ENCODE assay signal across 16 mouse cellular contexts in genomic region chr6:129009846-129010504, GRCm38 (mm10). TPM values are rescaled to one million over a fixed set of nuclear protein-coding genes. Genes with fewer than 3 reads are reported as not detected.
A peak's percentile ranks its signal among the peaks of the same experiment; 100 is the strongest.
DNase-seq lines count a peak whose midpoint lies in the region; ATAC-seq and TF ChIP-seq lines count a peak whose summit lies in the region.
"Not testable (repeated sequence)": the region's sequence is repeated elsewhere in the genome, so short reads cannot be mapped to it uniquely, and the experiment has no call there.
"Had no signal": no experiment of that assay in that cellular context is flagged by ENCODE, and none has a peak within 500 bp of the region (broad histone marks: within the 10 kb centered on the region; RNA-seq: fewer than 3 reads in every experiment).

No protein-coding gene starts in this region.

- ATAC-seq in intestine, embryonic 16.5 days = peak; percentile 68; the same call in 1 of the 2 replicates
- ATAC-seq in kidney, embryonic 15.5 days (replicated peaks; ENCODE audit: low FRiP score) = 0 out of 2 replicates have a peak, but pooled peaks have one; percentile 58
- peak; percentile 78; the same call in 1 of the 2 replicates for ATAC-seq in kidney, postnatal 0 days (replicated peaks; ENCODE audit: low FRiP score, low read depth)
- not testable (repeated sequence) for ATAC-seq in stomach, postnatal 0 days (ENCODE audit: low FRiP score, low TSS enrichment)

- in situ Hi-C loops in CH12.LX (cut with MboI; ENCODE audit: low pct_ligation_motif_present, low pct_unique_long_range_greater_than_20kb, low sequenced_read_pairs) = not testable (repeated sequence)

- H3K4me1 ChIP-seq in CH12.LX (ENCODE audit: control insufficient read depth in 1 of 2, insufficient read depth in 2 of 2) = peaks cover 6 to 40% of the 10 kb centered on the region in 2 experiments; a peak in 3 of 4 replicates
- H3K4me1 ChIP-seq in intestine, embryonic 16.5 days (ENCODE audit: control insufficient read depth, insufficient read depth, low read length); kidney, adult 2 months (ENCODE audit: control insufficient read depth, insufficient read depth, low read length); kidney, embryonic 15.5 days; kidney, postnatal 0 days (replicated peaks; ENCODE audit: insufficient read depth, low read length); stomach, postnatal 0 days (replicated peaks; ENCODE audit: control insufficient read depth, insufficient read depth): not testable (repeated sequence)

- not testable (repeated sequence) for H3K79me2 ChIP-seq in CH12.LX (replicated peaks; ENCODE audit: control insufficient read depth, extremely low read depth, insufficient read depth, poor library complexity, severe bottlenecking)

- dilution Hi-C loops in CH12.LX (cut with MboI; ENCODE audit: extremely low pct_ligation_motif_present, extremely low pct_unique_long_range_greater_than_20kb, low sequenced_read_pairs) = not testable (repeated sequence)

- H3K9me3 ChIP-seq in CH12.LX (replicated peaks; ENCODE audit: low read length); intestine, embryonic 16.5 days (ENCODE audit: control insufficient read depth, low read length); kidney, embryonic 15.5 days (replicated peaks); kidney, postnatal 0 days (replicated peaks; ENCODE audit: low read length); stomach, postnatal 0 days (ENCODE audit: control insufficient read depth, low read length): not testable (repeated sequence)

- WGBS in intestine, embryonic 16.5 days = 75% methylated on average over 7 of the region's 7 CpGs
- WGBS in kidney, adult 2 months = 46% methylated on average over 7 of the region's 7 CpGs
- 74% methylated on average over 7 of the region's 7 CpGs for WGBS in kidney, embryonic 15.5 days
- WGBS in kidney, postnatal 0 days = 63% methylated on average over 7 of the region's 7 CpGs
- WGBS in stomach, postnatal 0 days = 48% methylated on average over 7 of the region's 7 CpGs

- not testable (repeated sequence) for TF ChIP-seq POLR2A in CH12.LX (IDR thresholded peaks at IDR 0.05; ENCODE audit: low read depth, low read length); kidney, adult 2 months (IDR thresholded peaks at IDR 0.05; ENCODE audit: low read depth, low read length)

- H3K27me3 ChIP-seq in CH12.LX (replicated peaks); intestine, embryonic 16.5 days (replicated peaks; ENCODE audit: control insufficient read depth, insufficient read depth, low read length); kidney, adult 2 months (replicated peaks; ENCODE audit: control insufficient read depth, insufficient read depth, low read length); kidney, embryonic 15.5 days; kidney, postnatal 0 days (ENCODE audit: insufficient read depth, low read length); stomach, postnatal 0 days (ENCODE audit: control insufficient read depth, insufficient read depth, low read length): not testable (repeated sequence)

- not testable (repeated sequence) for H3K36me3 ChIP-seq in CH12.LX (replicated peaks in 1 of 2; ENCODE audit: control insufficient read depth in 1 of 2, insufficient read depth in 1 of 2, low read length in 1 of 2); intestine, embryonic 16.5 days (ENCODE audit: control insufficient read depth, insufficient read depth, low read length); kidney, adult 2 months (ENCODE audit: control insufficient read depth, insufficient read depth, low read length); kidney, embryonic 15.5 days; kidney, postnatal 0 days (ENCODE audit: insufficient read depth, low read length); stomach, postnatal 0 days (ENCODE audit: control insufficient read depth, insufficient read depth, low read length)

- DNase-seq in CH12.LX (ENCODE audit: extremely low read depth); kidney, postnatal 0 days (ENCODE audit: low spot score); stomach, postnatal 0 days (ENCODE audit: low spot score): not testable (repeated sequence)
- DNase-seq in heart, adult 11 months = peak; percentile 68
- DNase-seq in kidney, adult 2 months = peak; percentile 29

- not testable (repeated sequence) for H3K27ac ChIP-seq in CH12.LX (ENCODE audit: insufficient read depth, low read depth); intestine, embryonic 16.5 days (ENCODE audit: low read length); kidney, adult 2 months (ENCODE audit: insufficient read depth, low read depth, low read length); kidney, postnatal 0 days
- peak overlapping the region; percentile 64; the same call in 1 of the 2 replicates for H3K27ac ChIP-seq in kidney, embryonic 15.5 days
- 0 out of 2 replicates have a peak overlapping the region, but pooled peaks have one; percentile 45 for H3K27ac ChIP-seq in stomach, postnatal 0 days (replicated peaks)

- not testable (repeated sequence) for H3K4me3 ChIP-seq in CH12.LX (replicated peaks in 1 of 3; ENCODE audit: low read depth in 2 of 3, low read length in 2 of 3, poor library complexity in 1 of 3); intestine, embryonic 16.5 days (ENCODE audit: low read length); kidney, adult 2 months (ENCODE audit: insufficient read depth, low read depth, low read length); kidney, embryonic 15.5 days (replicated peaks); kidney, postnatal 0 days (replicated peaks; ENCODE audit: low read depth, low read length); stomach, postnatal 0 days (ENCODE audit: low read depth, low read length)

- not testable (repeated sequence) for H3K9ac ChIP-seq in CH12.LX (ENCODE audit: insufficient read depth, low read depth); intestine, embryonic 16.5 days (ENCODE audit: low read depth, low read length); kidney, embryonic 15.5 days; kidney, postnatal 0 days (ENCODE audit: low read depth, low read length); stomach, postnatal 0 days (ENCODE audit: low read length)

- H3K4me2 ChIP-seq in CH12.LX (ENCODE audit: insufficient read depth, low read depth, poor library complexity, severe bottlenecking) = 0 out of 2 replicates have a peak overlapping the region, but pooled peaks have one; percentile 19
- H3K4me2 ChIP-seq in intestine, embryonic 16.5 days (ENCODE audit: low read depth, low read length); kidney, embryonic 15.5 days; kidney, postnatal 0 days (ENCODE audit: low read length); stomach, postnatal 0 days (replicated peaks; ENCODE audit: low read depth): not testable (repeated sequence)

- not testable (repeated sequence) for TF ChIP-seq EP300 in CH12.LX (IDR thresholded peaks at IDR 0.05; ENCODE audit: low read length); stomach, postnatal 0 days (optimal IDR thresholded peaks at IDR 0.05)

- TF ChIP-seq RAD21 in CH12.LX (IDR thresholded peaks at IDR 0.05; ENCODE audit: low read depth, low read length) = not testable (repeated sequence)

- not testable (repeated sequence) for TF ChIP-seq CTCF in CH12.LX (conservative IDR thresholded peaks at IDR 0.05 in 1 of 2, IDR thresholded peaks at IDR 0.05 in 1 of 2; ENCODE audit: low read depth in 2 of 2, low read length in 2 of 2); kidney, adult 2 months (conservative IDR thresholded peaks at IDR 0.05; ENCODE audit: insufficient read depth, insufficient read length, low read depth, low read length); kidney, postnatal 0 days (IDR thresholded peaks at IDR 0.05; ENCODE audit: low read depth); stomach, postnatal 0 days (IDR thresholded peaks at IDR 0.05; ENCODE audit: low read depth)

TF ChIP-seq in CH12.LX, 34 proteins besides CTCF, POLR2A, EP300 and RAD21:
- peak; percentile 6; the same call in 1 of the 2 replicates for TF ChIP-seq CHD2 (IDR thresholded peaks at IDR 0.05; ENCODE audit: low read length)

RNA-seq across cellular contexts. Expression of gene Klrb1f, which starts 35.7 kb away (rescaled TPM):
- 0.38 and 0.68 TPM in 2 replicates for total RNA-seq in CH12.LX (2012; rRNA removed)
- total RNA-seq in CH12.LX (2014; rRNA removed) = 0.21 and 0.38 TPM in 2 replicates
- polyA plus RNA-seq in CH12.LX (2012; ENCODE audit: insufficient read length, low read depth) = 0.23 and 0.25 TPM in 2 replicates
- polyA plus RNA-seq in intestine, embryonic 16.5 days (2015; fragmentation: Nextera tagmentation; extraction: Ambion mirVana) = 0.46 and 0.75 TPM in 2 replicates
- polyA plus RNA-seq in kidney, adult 2 months (2012; rRNA removed) = 0.16 and 0.65 TPM in 2 replicates
- 0.26 and 0.29 TPM in 2 replicates for polyA plus RNA-seq in kidney, embryonic 15.5 days (2015; fragmentation: Nextera tagmentation; extraction: Ambion mirVana)
- 0.19 and 0.45 TPM in 2 replicates for polyA plus RNA-seq in kidney, postnatal 0 days (2015; fragmentation: Nextera tagmentation; extraction: Ambion mirVana)
- polyA plus RNA-seq in stomach, postnatal 0 days (2015; fragmentation: Nextera tagmentation; extraction: Ambion mirVana) = 0.16 and 0.18 TPM in 2 replicates
- total RNA-seq: adrenal gland, postnatal 14 days; adrenal gland, postnatal 36 days; ES-E14 had no signal
- polyA plus RNA-seq: cerebellum, adult 2 months; cortical plate, adult 2 months; embryonic facial prominence, embryonic 10.5 days; forebrain, embryonic 11.5 days; forebrain, embryonic 13.5 days; Patski had no signal
